Mouse (Mus musculus) stomach, postnatal 0 days (tissue): Measurements from ENCODE around the gene Gm44805. TPM values are rescaled to one million over a fixed set of nuclear protein-coding genes. Genes with fewer than 3 reads are reported as not detected.

ENCODE experiments used
- ATAC-seq: fragments of 200-750 bp; cut with Nextera tagmentation; 2 replicates; pipeline ENCODE4 v1.8.0; 2017; ENCODE audit not compliant: low FRiP score, low TSS enrichment
- DNase-seq: peaks from one replicate; pipeline ENCODE4 v3.0.0-alpha.2; 2016; ENCODE audit warnings: low spot score
- H3K27ac ChIP-seq: fragments of 300-500 bp; sonication (generic); replicated peaks from 2 replicates; pipeline ENCODE4 v1.5.1; 2014; ENCODE audit warnings: mild to moderate bottlenecking, control low read depth
- H3K27me3 ChIP-seq: fragments of 300-500 bp; sonication (generic); 2 replicates; pipeline ENCODE4 v1.6.1; 2014; ENCODE audit warnings: low read length; ENCODE audit not compliant: control insufficient read depth, insufficient read depth
- H3K36me3 ChIP-seq: fragments of 300-500 bp; sonication (generic); 2 replicates; pipeline ENCODE4 v1.6.1; 2014; ENCODE audit warnings: low read length, mixed read lengths; ENCODE audit not compliant: control insufficient read depth, insufficient read depth
- H3K4me1 ChIP-seq: fragments of 300-500 bp; sonication (generic); replicated peaks from 2 replicates; pipeline ENCODE4 v1.6.1; 2014; ENCODE audit warnings: antibody characterized with exemption; ENCODE audit not compliant: control insufficient read depth, insufficient read depth
- H3K4me2 ChIP-seq: fragments of 300-500 bp; sonication (generic); replicated peaks from 2 replicates; pipeline ENCODE4 v1.6.1; 2014; ENCODE audit warnings: low read depth, mild to moderate bottlenecking, control low read depth, moderate library complexity
- H3K4me3 ChIP-seq: fragments of 300-500 bp; sonication (generic); 2 replicates; pipeline ENCODE4 v1.5.1; 2014; ENCODE audit warnings: low read depth, low read length, control low read depth
- H3K9ac ChIP-seq: fragments of 300-500 bp; sonication (generic); 2 replicates; pipeline ENCODE4 v1.6.1; 2014; ENCODE audit warnings: mild to moderate bottlenecking, low read length, control low read depth, mixed read lengths
- H3K9me3 ChIP-seq: fragments of 300-500 bp; sonication (generic); 2 replicates; pipeline ENCODE4 v1.6.1; 2016; ENCODE audit warnings: low read length; ENCODE audit not compliant: control insufficient read depth
- CTCF ChIP-seq: IDR thresholded peaks from 2 replicates; pipeline ENCODE4 v1.5.1; 2016; ENCODE audit warnings: antibody characterized with exemption, low read depth, mild to moderate bottlenecking, moderate library complexity
- EP300 ChIP-seq: optimal IDR thresholded peaks from 2 replicates; pipeline ENCODE3; 2016; ENCODE audit warnings: antibody characterized with exemption
- WGBS: fragments of 180-500 bp; shearing (Covaris S2); extraction: QIAGEN DNeasy Blood & Tissue Kit; methylation state at CpG from one replicate; pipeline ENCODE4 v1.1.7; 2014; 5-methylcytosine and 5-hydroxymethylcytosine counted together
- polyA plus RNA-seq: library from polyadenylated mRNA; unstranded; fragments of >200 nt; fragmentation: Nextera tagmentation; extraction: Ambion mirVana; gene quantifications from 2 replicates; pipeline ENCODE4 v1.2.1, GENCODE M21; 2015

Gm44805 gene
- polyA plus RNA-seq, 1 experiment from 2014 or later = not detected

GRCm38 (mm10) chr7:19651063-19651786 is 30.0 kb downstream of the Gm44805 start:
- Histone ChIP-seq H3K36me3 (peaks cover 9% of the 10 kb centered on the region; the same call in 1 of the 2 replicates), H3K9ac (no peak overlapping the region), H3K27ac (no peak overlapping the region), H3K4me1 (no peaks in the 10 kb centered on the region), H3K4me2 (no peak overlapping the region), H3K9me3 (no peaks in the 10 kb centered on the region), H3K27me3 (no peaks in the 10 kb centered on the region), H3K4me3 (no peak overlapping the region)
- TF ChIP-seq EP300 (no peak), CTCF (no peak)
- 65% methylated on average over 6 of the region's 6 CpGs for WGBS
- no peak for DNase-seq
- ATAC-seq = no peak

DNA sequence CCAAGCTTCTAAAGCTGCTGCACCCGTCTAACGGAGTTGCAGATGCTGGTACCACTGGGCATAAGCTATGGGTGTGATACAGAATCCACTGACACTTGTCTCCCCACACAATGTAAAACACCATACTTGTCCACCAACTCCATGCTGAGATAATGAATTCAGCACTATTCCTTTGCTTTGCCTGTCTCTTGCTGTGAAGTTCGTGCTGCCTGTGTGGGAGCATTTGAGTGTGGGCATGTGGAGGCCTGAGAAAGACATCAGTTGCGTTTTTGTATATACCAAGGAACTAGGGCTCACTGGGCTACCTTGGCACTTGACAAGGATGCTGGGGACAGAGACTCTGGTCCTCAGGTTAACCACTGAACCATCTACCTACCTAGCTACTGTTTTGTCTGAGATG is 40.0 kb downstream of the Gm44805 start:
- Histone ChIP-seq H3K4me3 (no peak overlapping the region), H3K36me3 (peaks cover 43% of the 10 kb centered on the region), H3K4me1 (no peaks in the 10 kb centered on the region), H3K27ac (no peak overlapping the region), H3K27me3 (no peaks in the 10 kb centered on the region), H3K9ac (no peak overlapping the region), H3K9me3 (no peaks in the 10 kb centered on the region), H3K4me2 (no peak overlapping the region)
- no peak for DNase-seq
- no peak for TF ChIP-seq EP300
- no peak for TF ChIP-seq CTCF
- WGBS = 97% methylated on average over 4 of the region's 4 CpGs
- ATAC-seq = no peak

GRCm38 (mm10) chr7:19635074-19635827 is 46.0 kb downstream of the Gm44805 start:
- Histone ChIP-seq H3K4me3 (no peak overlapping the region), H3K4me2 (no peak overlapping the region), H3K9me3 (no peaks in the 10 kb centered on the region), H3K27ac (no peak overlapping the region), H3K9ac (no peak overlapping the region), H3K36me3 (peaks cover 44% of the 10 kb centered on the region), H3K4me1 (no peaks in the 10 kb centered on the region), H3K27me3 (no peaks in the 10 kb centered on the region)
- no peak for DNase-seq
- ATAC-seq = no peak
- TF ChIP-seq CTCF = no peak
- no peak for TF ChIP-seq EP300
- WGBS = 88% methylated on average over 11 of the region's 11 CpGs

DNA sequence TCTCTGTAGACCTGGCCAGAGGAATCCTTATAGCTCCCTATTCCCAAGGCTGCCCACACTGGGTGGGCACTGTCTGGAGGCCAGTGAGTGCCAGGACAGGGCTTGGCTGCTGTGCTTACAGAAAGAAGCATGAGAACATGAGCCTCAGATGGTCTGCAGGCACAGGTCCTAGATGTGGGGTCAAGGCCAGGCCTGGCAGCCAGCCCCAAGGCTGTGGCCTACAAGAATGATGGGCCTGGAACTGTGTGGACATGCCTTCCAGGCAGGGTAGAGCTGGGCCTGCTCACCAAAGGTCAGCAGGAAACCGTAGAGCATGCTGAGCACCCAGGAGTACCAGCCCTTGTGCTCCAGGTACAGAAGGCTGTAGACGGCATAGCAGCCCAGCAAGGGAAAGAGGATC is 46.6 kb downstream of the Gm44805 start:
- DNase-seq (no peak), ATAC-seq (no peak; the same call in 1 of the 2 replicates)
- Histone ChIP-seq H3K9ac (no peak overlapping the region), H3K4me3 (no peak overlapping the region), H3K36me3 (peaks cover 44% of the 10 kb centered on the region), H3K4me1 (no peaks in the 10 kb centered on the region), H3K27me3 (no peaks in the 10 kb centered on the region), H3K9me3 (no peaks in the 10 kb centered on the region), H3K27ac (no peak overlapping the region), H3K4me2 (no peak overlapping the region)
- TF ChIP-seq CTCF = no peak
- TF ChIP-seq EP300 = no peak
- 98% methylated on average over 2 of the region's 2 CpGs for WGBS

GRCm38 (mm10) chr7:19633855-19634254 is 47.4 kb downstream of the Gm44805 start:
- no peak for ATAC-seq
- peaks cover 41% of the 10 kb centered on the region for H3K36me3 ChIP-seq

GRCm38 (mm10) chr7:19633197-19633596 is 48.0 kb downstream of the Gm44805 start:
- Histone ChIP-seq H3K36me3 (peaks cover 41% of the 10 kb centered on the region), H3K9me3 (no peaks in the 10 kb centered on the region), H3K4me2 (no peak overlapping the region), H3K27me3 (no peaks in the 10 kb centered on the region), H3K4me1 (no peaks in the 10 kb centered on the region), H3K4me3 (no peak overlapping the region), H3K9ac (no peak overlapping the region), H3K27ac (no peak overlapping the region)
- no peak for TF ChIP-seq EP300
- TF ChIP-seq CTCF = no peak
- 88% methylated on average over 17 of the region's 17 CpGs for WGBS
- ATAC-seq (no peak), DNase-seq (no peak)

More at GRCm38 (mm10) chr7:19633855-19634254, 47.4 kb downstream of the Gm44805 start:
- WGBS = 86% methylated on average over 15 of the region's 15 CpGs
- no peaks in the 10 kb centered on the region for H3K4me1 ChIP-seq
- no peaks in the 10 kb centered on the region for H3K9me3 ChIP-seq
- no peak for TF ChIP-seq CTCF
- no peak for TF ChIP-seq EP300
- H3K27ac ChIP-seq = no peak overlapping the region
- H3K4me2 ChIP-seq = no peak overlapping the region
- H3K4me3 ChIP-seq = no peak overlapping the region
- no peak for DNase-seq
- no peaks in the 10 kb centered on the region for H3K27me3 ChIP-seq
- H3K9ac ChIP-seq = no peak overlapping the region
